Mouse (Mus musculus): ENCODE results near the gene Actl7b. TPM values are rescaled to one million over a fixed set of nuclear protein-coding genes. Genes with fewer than 3 reads are reported as not detected.

The Actl7b gene
- polyA plus RNA-seq, 1 experiment from 2014 or later: not detected

DNA sequence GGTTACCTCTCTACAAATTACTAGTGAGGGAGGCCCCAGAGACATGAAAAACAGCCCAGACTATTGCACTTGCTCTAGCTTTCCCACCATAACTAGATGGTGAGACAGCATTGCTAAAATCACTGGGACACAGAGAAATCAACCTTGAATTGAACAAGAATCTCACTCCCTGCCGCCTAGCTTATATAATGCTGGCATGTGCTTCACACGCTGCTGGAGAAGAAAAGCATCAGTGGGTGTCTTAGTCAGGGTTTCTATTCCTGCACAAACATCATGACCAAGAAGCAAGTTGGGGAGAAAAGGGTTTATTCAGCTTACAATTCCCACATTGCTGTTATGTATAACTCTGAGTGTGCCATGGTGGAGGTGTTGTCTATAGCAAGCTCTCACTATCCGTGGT lies 28.1 kb downstream of the Actl7b start:
- no peak for ATAC-seq (ENCODE audit: insufficient number of reproducible peaks, low FRiP score, low TSS enrichment, low read depth)

GRCm38 (mm10) chr4:56702234-56702633 lies 39.0 kb downstream of the Actl7b start:
- 14% methylated on average over 10 of the region's 10 CpGs for WGBS
- no peaks in the 10 kb centered on the region for H3K27me3 ChIP-seq
- H3K27ac ChIP-seq (replicated peaks): no peak overlapping the region
- no peak overlapping the region for H3K9ac ChIP-seq
- H3K36me3 ChIP-seq: no peaks in the 10 kb centered on the region
- H3K9me3 ChIP-seq (replicated peaks): no peaks in the 10 kb centered on the region
- H3K4me1 ChIP-seq: peaks cover 4% of the 10 kb centered on the region; the same call in 1 of the 2 replicates
- peak overlapping the region; percentile 19 for H3K4me2 ChIP-seq (replicated peaks)
- ATAC-seq (ENCODE audit: insufficient number of reproducible peaks, low FRiP score, low TSS enrichment, low read depth): no peak
- no peak overlapping the region for H3K4me3 ChIP-seq (replicated peaks)

More for the DNA sequence above, 28.1 kb downstream of the Actl7b start:
- H3K4me1 ChIP-seq: peaks cover 9% of the 10 kb centered on the region; the same call in 1 of the 2 replicates
- no peak overlapping the region for H3K27ac ChIP-seq (replicated peaks)
- no peaks in the 10 kb centered on the region for H3K27me3 ChIP-seq
- no peak overlapping the region for H3K4me3 ChIP-seq (replicated peaks)
- H3K9me3 ChIP-seq (replicated peaks): no peaks in the 10 kb centered on the region
- no peaks in the 10 kb centered on the region for H3K36me3 ChIP-seq
- H3K9ac ChIP-seq: no peak overlapping the region
- WGBS: 87% methylated on average over 3 of the region's 3 CpGs
- H3K4me2 ChIP-seq (replicated peaks): no peak overlapping the region

GRCm38 (mm10) chr4:56698671-56699070 lies 42.6 kb downstream of the Actl7b start:
- 40% methylated on average over 5 of the region's 5 CpGs for WGBS
- ATAC-seq (ENCODE audit: insufficient number of reproducible peaks, low FRiP score, low TSS enrichment, low read depth): no peak

DNA sequence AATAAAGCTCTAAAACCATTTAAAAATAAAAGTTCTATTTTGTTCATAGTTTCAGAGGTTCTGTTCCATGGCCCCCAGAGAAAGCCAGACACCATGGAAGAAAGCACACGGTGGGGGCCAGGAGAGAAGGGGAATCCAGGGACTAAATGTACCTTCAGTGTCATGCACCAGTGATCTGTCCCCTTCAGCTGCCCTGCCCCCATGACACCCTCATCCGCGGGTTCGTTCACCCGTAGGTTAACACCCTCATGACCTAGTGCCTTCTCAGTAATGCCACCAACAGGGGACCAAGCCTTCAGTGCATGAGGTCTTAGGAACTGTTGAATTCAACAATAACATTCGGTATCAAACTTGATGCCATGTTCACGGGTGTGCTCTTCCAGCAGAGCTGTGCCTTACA lies 44.8 kb downstream of the Actl7b start:
- H3K4me2 ChIP-seq (replicated peaks): no peak overlapping the region
- H3K27ac ChIP-seq (replicated peaks): no peak overlapping the region
- no peak overlapping the region for H3K9ac ChIP-seq
- 89% methylated on average over 7 of the region's 7 CpGs for WGBS
- H3K27me3 ChIP-seq: no peaks in the 10 kb centered on the region
- no peak for ATAC-seq (ENCODE audit: insufficient number of reproducible peaks, low FRiP score, low TSS enrichment, low read depth)
- H3K4me3 ChIP-seq (replicated peaks): no peak overlapping the region
- H3K4me1 ChIP-seq: no peaks in the 10 kb centered on the region
- no peaks in the 10 kb centered on the region for H3K9me3 ChIP-seq (replicated peaks)
- no peaks in the 10 kb centered on the region for H3K36me3 ChIP-seq

More at GRCm38 (mm10) chr4:56698671-56699070, 42.6 kb downstream of the Actl7b start:
- Histone ChIP-seq H3K27ac (replicated peaks) (no peak overlapping the region), H3K36me3 (no peaks in the 10 kb centered on the region), H3K4me3 (replicated peaks) (no peak overlapping the region), H3K27me3 (no peaks in the 10 kb centered on the region), H3K4me1 (peaks cover 4% of the 10 kb centered on the region; the same call in 1 of the 2 replicates), H3K9me3 (replicated peaks) (no peaks in the 10 kb centered on the region), H3K4me2 (replicated peaks) (no peak overlapping the region), H3K9ac (no peak overlapping the region)

Other genes starting within 250 kb of the Actl7b start
- gene Gm26657, start 1.4 kb downstream of the Actl7b start, polyA plus RNA-seq (2015; fragmentation: Nextera tagmentation; extraction: Ambion mirVana): not detected in 2 replicates
- gene Actl7a, start 2.0 kb upstream of the Actl7b start, polyA plus RNA-seq (2015; fragmentation: Nextera tagmentation; extraction: Ambion mirVana): not detected in 2 replicates
- 38.6 and 40.7 TPM in 2 replicates for gene Elp1, start 60.9 kb upstream of the Actl7b start, polyA plus RNA-seq (2015; fragmentation: Nextera tagmentation; extraction: Ambion mirVana)
- gene Fam206a, start 60.9 kb upstream of the Actl7b start, polyA plus RNA-seq (2015; fragmentation: Nextera tagmentation; extraction: Ambion mirVana): 16.2 and 17.2 TPM in 2 replicates
- 22.8 and 25.5 TPM in 2 replicates for gene Ctnnal1, start 123.7 kb upstream of the Actl7b start, polyA plus RNA-seq (2015; fragmentation: Nextera tagmentation; extraction: Ambion mirVana)
- 8.7 and 11.1 TPM in 2 replicates for gene Tmem245, start 206.0 kb upstream of the Actl7b start, polyA plus RNA-seq (2015; fragmentation: Nextera tagmentation; extraction: Ambion mirVana)
- 2.6 and 2.9 TPM in 2 replicates for gene Frrs1l, start 248.9 kb upstream of the Actl7b start, polyA plus RNA-seq (2015; fragmentation: Nextera tagmentation; extraction: Ambion mirVana)